ENCODE assay signal across 18 mouse cellular contexts in the genomic region with DNA sequence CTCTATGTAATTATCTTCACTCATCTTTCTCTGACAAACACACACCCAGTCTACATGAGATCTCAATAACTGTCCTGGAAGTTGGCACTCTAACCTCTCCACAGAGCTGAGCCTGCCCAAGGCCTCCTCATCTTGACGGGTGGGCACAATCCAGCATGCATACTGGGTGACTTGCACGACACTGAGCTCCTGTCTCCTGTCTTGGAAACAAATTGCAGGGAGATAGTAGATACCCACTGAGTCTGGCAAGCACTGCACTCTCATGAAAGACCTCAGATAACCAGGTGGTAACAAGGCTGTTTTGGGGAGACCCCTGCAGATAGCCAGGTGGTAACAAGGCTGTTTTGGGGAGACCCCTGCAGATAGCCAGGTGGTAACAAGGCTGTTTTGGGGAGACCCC. TPM values are rescaled to one million over a fixed set of nuclear protein-coding genes. Genes with fewer than 3 reads are reported as not detected.
DNase-seq lines count a peak whose midpoint lies in the region; ATAC-seq and TF ChIP-seq lines count a peak whose summit lies in the region.
"Had no signal": no experiment of that assay in that cellular context is flagged by ENCODE, and none has a peak within 500 bp of the region (broad histone marks: within the 10 kb centered on the region; RNA-seq: fewer than 3 reads in every experiment).

No protein-coding gene starts in this region.

- peak; percentile 60 for DNase-seq in cerebellum, adult 11 months
- DNase-seq in cerebellum, adult 8-10 months = peak; percentile 61
- peak; percentile 45 to 81 for DNase-seq in cerebellum, postnatal 14 days
- DNase-seq in forebrain, postnatal 0 days = no peak
- DNase-seq in embryo, embryonic 9.5 days (ENCODE audit: extremely low spot score) = no peak
- no peak for DNase-seq in natural killer cell, adult 2 months (ENCODE audit: low spot score in 2 of 2)
- DNase-seq: gastrocnemius, adult 2 months; gastrocnemius, postnatal 25 days; heart, adult 11 months; heart, postnatal 10 days; kidney, adult 11 months had no signal

- ATAC-seq in cerebellum, adult (ENCODE audit: insufficient number of reproducible peaks, low FRiP score, low TSS enrichment) = no peak
- ATAC-seq in forebrain, postnatal 0 days = no peak
- ATAC-seq: activated CD4-positive, CD25-positive, alpha-beta regulatory T cell, adult 4 months; forebrain, embryonic 13.5 days; hindbrain, postnatal 0 days; Patski had no signal

- no peak overlapping the region for H3K27ac ChIP-seq in forebrain, postnatal 0 days (ENCODE audit: low read depth, low read length)
- H3K27ac ChIP-seq: embryonic facial prominence, embryonic 10.5 days; forebrain, embryonic 13.5 days; gastrocnemius, adult 2 months; hindbrain, embryonic 13.5 days; hindbrain, postnatal 0 days had no signal

- TF ChIP-seq CTCF in forebrain, postnatal 0 days (IDR thresholded peaks at IDR 0.05; ENCODE audit: low read depth) = no peak

- no peak overlapping the region for H3K4me2 ChIP-seq in forebrain, postnatal 0 days (ENCODE audit: low read depth)
- H3K4me2 ChIP-seq: forebrain, embryonic 13.5 days; hindbrain, embryonic 13.5 days had no signal

- no peaks in the 10 kb centered on the region for H3K4me1 ChIP-seq in forebrain, postnatal 0 days (ENCODE audit: insufficient read depth)
- H3K4me1 ChIP-seq: embryonic facial prominence, embryonic 10.5 days; forebrain, embryonic 13.5 days; hindbrain, embryonic 13.5 days had no signal

- H3K9ac ChIP-seq in forebrain, postnatal 0 days = no peak overlapping the region
- H3K9ac ChIP-seq: forebrain, embryonic 13.5 days; hindbrain, embryonic 13.5 days had no signal

- H3K9me3 ChIP-seq in forebrain, postnatal 0 days (ENCODE audit: low read length) = no peaks in the 10 kb centered on the region
- H3K9me3 ChIP-seq: embryonic facial prominence, embryonic 10.5 days; forebrain, embryonic 13.5 days; hindbrain, embryonic 13.5 days had no signal

- no peak overlapping the region for H3K4me3 ChIP-seq in forebrain, postnatal 0 days (ENCODE audit: low read depth, low read length)
- H3K4me3 ChIP-seq: embryonic facial prominence, embryonic 10.5 days; forebrain, embryonic 13.5 days; gastrocnemius, adult 2 months; hindbrain, embryonic 13.5 days had no signal

- H3K27me3 ChIP-seq in forebrain, postnatal 0 days (ENCODE audit: insufficient read depth, low read length) = no peaks in the 10 kb centered on the region
- H3K27me3 ChIP-seq: forebrain, embryonic 13.5 days; hindbrain, embryonic 13.5 days; Patski had no signal

- H3K36me3 ChIP-seq in forebrain, postnatal 0 days (ENCODE audit: insufficient read depth) = peaks cover 92% of the 10 kb centered on the region

- WGBS in forebrain, postnatal 0 days = 79% methylated on average over 2 of the region's 2 CpGs

RNA-seq across cellular contexts. Expression of gene Pld6, which starts 15.2 kb away (rescaled TPM):
- 0.92 and 6.0 TPM in 2 replicates for total RNA-seq in forebrain, postnatal 0 days (2014; rRNA removed)
- polyA plus RNA-seq in forebrain, postnatal 0 days (2015; fragmentation: Nextera tagmentation; extraction: Ambion mirVana) = 6.8 and 12.1 TPM in 2 replicates
- total RNA-seq: gastrocnemius, adult 2 months; gastrocnemius, postnatal 25 days had no signal
- polyA plus RNA-seq: activated CD4-positive, CD25-positive, alpha-beta regulatory T cell, adult 4 months had no signal

RNA-seq across cellular contexts. Expression of gene Flcn, which starts 37.5 kb away (rescaled TPM):
- 33.7 and 36.9 TPM in 2 replicates for total RNA-seq in forebrain, postnatal 0 days (2014; rRNA removed)
- polyA plus RNA-seq in forebrain, postnatal 0 days (2015; fragmentation: Nextera tagmentation; extraction: Ambion mirVana) = 25.0 and 31.4 TPM in 2 replicates

Comparison
In these comparisons a context has a peak if more than half of its experiments do, and no peak if none do; other contexts are left out.
1. DNase-seq: peak in cerebellum, adult 11 months (single experiment), cerebellum, adult 8-10 months (single experiment) and cerebellum, postnatal 14 days (2 of 2); none in forebrain, postnatal 0 days (single experiment), embryo, embryonic 9.5 days (single experiment) and natural killer cell, adult 2 months (0 of 2).